ENCODE assay signal across 23 mouse cellular contexts in the genomic region with DNA sequence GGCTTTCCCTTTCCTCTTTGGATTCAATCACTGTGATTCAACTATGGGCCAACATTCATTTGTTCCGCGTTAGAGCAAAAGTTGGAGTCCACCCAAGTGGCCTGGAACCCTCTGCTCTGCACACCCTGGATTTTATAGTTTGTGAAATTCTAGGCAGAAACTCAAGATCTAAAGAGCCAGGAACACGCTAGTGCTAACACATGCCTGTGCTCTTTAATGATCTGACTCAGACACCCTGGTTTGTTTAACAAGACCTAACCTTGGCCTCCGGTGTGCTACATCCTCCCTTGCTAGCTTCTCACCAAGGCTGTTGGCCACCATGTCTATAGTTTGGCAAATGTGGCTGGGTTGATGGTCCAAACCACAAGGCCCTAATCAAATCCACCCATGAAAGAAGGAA. TPM values are rescaled to one million over a fixed set of nuclear protein-coding genes. Genes with fewer than 3 reads are reported as not detected.
A peak's percentile ranks its signal among the peaks of the same experiment; 100 is the strongest.
DNase-seq lines count a peak whose midpoint lies in the region; ATAC-seq lines count a peak whose summit lies in the region.
"Had no signal": no experiment of that assay in that cellular context is flagged by ENCODE, and none has a peak within 500 bp of the region (broad histone marks: within the 10 kb centered on the region; RNA-seq: fewer than 3 reads in every experiment).

No protein-coding gene starts in this region.

- H3K9ac ChIP-seq in embryonic facial prominence, embryonic 13.5 days: no peak overlapping the region
- H3K9ac ChIP-seq: embryonic facial prominence, embryonic 12.5 days; forebrain, embryonic 12.5 days; hindbrain, embryonic 15.5 days; intestine, embryonic 15.5 days; liver, embryonic 13.5 days; lung, embryonic 14.5 days had no signal

- H3K4me3 ChIP-seq in embryonic facial prominence, embryonic 13.5 days: no peak overlapping the region
- H3K4me3 ChIP-seq in embryonic facial prominence, embryonic 10.5 days: no peak overlapping the region
- H3K4me3 ChIP-seq: embryonic facial prominence, embryonic 12.5 days; forebrain, embryonic 12.5 days; hindbrain, embryonic 15.5 days; intestine, embryonic 15.5 days; liver, embryonic 13.5 days had no signal

- DNase-seq in embryonic facial prominence, embryonic 10.5 days (ENCODE audit: low spot score): no peak
- peak; percentile 65 for DNase-seq in urinary bladder, postnatal 14 days (ENCODE audit: low spot score)
- no peak for DNase-seq in urinary bladder, postnatal 10 days (ENCODE audit: low spot score)
- DNase-seq in gastrocnemius, adult 8-10 months (ENCODE audit: low spot score in 2 of 2): peak; percentile 24 to 34
- DNase-seq in adrenal gland, adult 2 months: no peak
- no peak for DNase-seq in spleen, postnatal 4 days (ENCODE audit: low spot score in 2 of 2)
- no peak for DNase-seq in cerebellum, postnatal 14 days
- DNase-seq: cerebellum, adult 8-10 months; kidney, adult 9 months; kidney, postnatal 25 days; left cerebral cortex, postnatal 4 days; liver, embryonic 13.5 days; lung, embryonic 14.5 days; lung, postnatal 4 days; retina, postnatal 1 day; thymus, adult 2 months had no signal

- H3K27ac ChIP-seq in embryonic facial prominence, embryonic 13.5 days: 0 out of 2 replicates have a peak overlapping the region, but pooled peaks have one; percentile 28
- H3K27ac ChIP-seq in embryonic facial prominence, embryonic 10.5 days (replicated peaks): no peak overlapping the region
- H3K27ac ChIP-seq: embryonic facial prominence, embryonic 12.5 days; forebrain, embryonic 12.5 days; hindbrain, embryonic 15.5 days; intestine, embryonic 15.5 days; liver, embryonic 13.5 days had no signal

- H3K9me3 ChIP-seq in embryonic facial prominence, embryonic 13.5 days: peaks cover 2% of the 10 kb centered on the region; the same call in 1 of the 2 replicates
- no peaks in the 10 kb centered on the region; the same call in 1 of the 2 replicates for H3K9me3 ChIP-seq in embryonic facial prominence, embryonic 10.5 days
- H3K9me3 ChIP-seq: embryonic facial prominence, embryonic 12.5 days; hindbrain, embryonic 15.5 days; intestine, embryonic 15.5 days; liver, embryonic 13.5 days had no signal

- H3K4me1 ChIP-seq in embryonic facial prominence, embryonic 13.5 days: no peaks in the 10 kb centered on the region; the same call in 1 of the 2 replicates
- no peaks in the 10 kb centered on the region for H3K4me1 ChIP-seq in embryonic facial prominence, embryonic 10.5 days
- H3K4me1 ChIP-seq: embryonic facial prominence, embryonic 12.5 days; forebrain, embryonic 12.5 days; hindbrain, embryonic 15.5 days; intestine, embryonic 15.5 days; liver, embryonic 13.5 days had no signal

- no peaks in the 10 kb centered on the region for H3K36me3 ChIP-seq in embryonic facial prominence, embryonic 13.5 days
- H3K36me3 ChIP-seq in embryonic facial prominence, embryonic 10.5 days (replicated peaks): no peaks in the 10 kb centered on the region
- H3K36me3 ChIP-seq: embryonic facial prominence, embryonic 12.5 days; forebrain, embryonic 12.5 days; hindbrain, embryonic 15.5 days; intestine, embryonic 15.5 days; liver, embryonic 13.5 days had no signal

- ATAC-seq in embryonic facial prominence, embryonic 13.5 days (ENCODE audit: insufficient number of reproducible peaks, insufficient read depth, low FRiP score, low TSS enrichment, low read depth): no peak
- ATAC-seq: CD4-positive, CD25-positive, alpha-beta regulatory T cell, adult 4 months; intestine, embryonic 15.5 days; midbrain, embryonic 16.5 days had no signal

- H3K27me3 ChIP-seq in embryonic facial prominence, embryonic 13.5 days: no peaks in the 10 kb centered on the region
- no peaks in the 10 kb centered on the region for H3K27me3 ChIP-seq in embryonic facial prominence, embryonic 10.5 days (replicated peaks; ENCODE audit: low read depth, poor library complexity, severe bottlenecking)
- H3K27me3 ChIP-seq: embryonic facial prominence, embryonic 12.5 days; forebrain, embryonic 12.5 days; hindbrain, embryonic 15.5 days; intestine, embryonic 15.5 days; liver, embryonic 13.5 days had no signal

- 83% methylated on average over 4 of the region's 4 CpGs for WGBS in embryonic facial prominence, embryonic 13.5 days
- WGBS in embryonic facial prominence, embryonic 10.5 days: 95% methylated on average over 4 of the region's 4 CpGs

- H3K4me2 ChIP-seq in embryonic facial prominence, embryonic 13.5 days: no peak overlapping the region
- H3K4me2 ChIP-seq: embryonic facial prominence, embryonic 12.5 days; forebrain, embryonic 12.5 days; hindbrain, embryonic 15.5 days; intestine, embryonic 15.5 days; liver, embryonic 13.5 days; lung, embryonic 14.5 days had no signal

RNA-seq across cellular contexts. Expression of a gene that starts 34.2 kb away (rescaled TPM):
- 0.29 and 0.30 TPM in 2 replicates for polyA plus RNA-seq in embryonic facial prominence, embryonic 13.5 days (2015; fragmentation: Nextera tagmentation; extraction: Ambion mirVana)
- 0.40 TPM in 1 of 2 replicates, not detected in the other for polyA plus RNA-seq in embryonic facial prominence, embryonic 10.5 days (2016; fragmentation: Nextera tagmentation; extraction: Ambion mirVana)
- 1 to 10 TPM; 1.2 to 2.7 (median 2.2) TPM for total RNA-seq in gastrocnemius, adult 8-10 months (2022)
- 1 to 10 TPM; 1.8 to 3.4 TPM for total RNA-seq in adrenal gland, adult 2 months (2021)
- polyA plus RNA-seq in adrenal gland, adult 2 months (2012; rRNA removed): 4.0 and 8.8 TPM in 2 replicates

Comparison
In these comparisons a context has a peak if more than half of its experiments do, and no peak if none do; other contexts are left out.
1. DNase-seq: peak in urinary bladder, postnatal 14 days (single experiment) and gastrocnemius, adult 8-10 months (2 of 2); none in embryonic facial prominence, embryonic 10.5 days (single experiment), urinary bladder, postnatal 10 days (single experiment), adrenal gland, adult 2 months (single experiment), spleen, postnatal 4 days (0 of 2) and cerebellum, postnatal 14 days (0 of 2).